ENCODE assay signal across 8 mouse cellular contexts in the genomic region with DNA sequence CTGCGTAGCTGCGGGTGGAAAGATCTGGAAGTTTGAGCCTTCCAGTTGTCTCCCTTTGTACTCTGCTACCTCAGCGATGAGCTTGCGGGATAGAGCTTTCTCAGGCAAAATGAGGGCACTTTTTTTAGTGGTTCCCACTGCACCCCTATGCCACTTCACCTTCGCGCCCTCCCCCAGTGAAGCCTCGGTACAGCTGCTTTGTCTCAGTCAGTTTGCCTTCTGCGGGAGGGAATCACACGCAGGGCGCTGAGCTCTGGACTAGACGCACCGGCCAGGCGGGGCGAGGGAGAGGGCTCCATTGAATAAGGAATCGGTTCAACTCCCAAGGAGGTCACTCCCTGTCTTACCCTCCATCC. TPM values are rescaled to one million over a fixed set of nuclear protein-coding genes. Genes with fewer than 3 reads are reported as not detected.
DNase-seq lines count a peak whose midpoint lies in the region; ATAC-seq lines count a peak whose summit lies in the region.

No protein-coding gene starts in this region.

- no peaks in the 10 kb centered on the region for H3K9me3 ChIP-seq in kidney, embryonic 15.5 days (replicated peaks)
- no peaks in the 10 kb centered on the region for H3K9me3 ChIP-seq in forebrain, embryonic 16.5 days (ENCODE audit: control insufficient read depth, low read length)
- H3K9me3 ChIP-seq in midbrain, embryonic 13.5 days, result no peaks in the 10 kb centered on the region

- H3K4me1 ChIP-seq in kidney, embryonic 15.5 days, result peaks cover 12% of the 10 kb centered on the region
- 0 out of 2 replicates have a peak, but pooled peaks cover 6% of the 10 kb centered on the region for H3K4me1 ChIP-seq in forebrain, embryonic 16.5 days (replicated peaks; ENCODE audit: control insufficient read depth, insufficient read depth, low read length)
- peaks cover 20% of the 10 kb centered on the region; the same call in 1 of the 2 replicates for H3K4me1 ChIP-seq in midbrain, embryonic 13.5 days (replicated peaks)

- DNase-seq in kidney, adult 18-20 months, result no peak
- DNase-seq in brain, adult 2 months (ENCODE audit: low read depth, low spot score), result peak; percentile 36
- no peak for DNase-seq in urinary bladder, postnatal 10 days (ENCODE audit: low spot score)
- DNase-seq in right cerebral cortex, postnatal 14 days, result no peak

- H3K4me2 ChIP-seq in kidney, embryonic 15.5 days, result peak overlapping the region; percentile 82
- H3K4me2 ChIP-seq in forebrain, embryonic 16.5 days (ENCODE audit: low read length), result peak overlapping the region; percentile 60
- H3K4me2 ChIP-seq in midbrain, embryonic 13.5 days (replicated peaks), result peak overlapping the region; percentile 68

- no peaks in the 10 kb centered on the region for H3K36me3 ChIP-seq in kidney, embryonic 15.5 days
- no peaks in the 10 kb centered on the region for H3K36me3 ChIP-seq in forebrain, embryonic 16.5 days (ENCODE audit: control insufficient read depth, insufficient read depth)
- H3K36me3 ChIP-seq in midbrain, embryonic 13.5 days, result no peaks in the 10 kb centered on the region

- WGBS in kidney, embryonic 15.5 days, result under 1% methylated on average over 15 of the region's 15 CpGs
- 0% methylated on average over 15 of the region's 15 CpGs for WGBS in forebrain, embryonic 16.5 days
- WGBS in midbrain, embryonic 13.5 days, result under 1% methylated on average over 15 of the region's 15 CpGs

- H3K27me3 ChIP-seq in kidney, embryonic 15.5 days, result peaks cover 30% of the 10 kb centered on the region
- H3K27me3 ChIP-seq in forebrain, embryonic 16.5 days (replicated peaks; ENCODE audit: control insufficient read depth, insufficient read depth, low read length), result no peaks in the 10 kb centered on the region
- H3K27me3 ChIP-seq in midbrain, embryonic 13.5 days, result no peaks in the 10 kb centered on the region

- H3K9ac ChIP-seq in kidney, embryonic 15.5 days, result peak overlapping the region; percentile 6; the same call in 1 of the 2 replicates
- H3K9ac ChIP-seq in forebrain, embryonic 16.5 days (replicated peaks; ENCODE audit: low read depth, low read length), result peak overlapping the region; percentile 89
- H3K9ac ChIP-seq in midbrain, embryonic 13.5 days (replicated peaks), result peak overlapping the region; percentile 87

- peak overlapping the region; percentile 48 for H3K4me3 ChIP-seq in kidney, embryonic 15.5 days (replicated peaks)
- H3K4me3 ChIP-seq in forebrain, embryonic 16.5 days (replicated peaks; ENCODE audit: low read length), result peak overlapping the region; percentile 56
- peak overlapping the region; percentile 66 for H3K4me3 ChIP-seq in midbrain, embryonic 13.5 days (replicated peaks)

- no peak for ATAC-seq in kidney, embryonic 15.5 days (replicated peaks; ENCODE audit: low FRiP score)
- peak; percentile 39 for ATAC-seq in forebrain, embryonic 16.5 days
- peak; percentile 71 for ATAC-seq in midbrain, embryonic 13.5 days
- ATAC-seq in erythroid progenitor cell, adult 5-6 weeks (replicated peaks; ENCODE audit: low FRiP score, poor library complexity, severe bottlenecking), result no peak

- no peak overlapping the region for H3K27ac ChIP-seq in kidney, embryonic 15.5 days
- peak overlapping the region; percentile 85 for H3K27ac ChIP-seq in forebrain, embryonic 16.5 days (ENCODE audit: low read length)
- peak overlapping the region; percentile 97 for H3K27ac ChIP-seq in midbrain, embryonic 13.5 days

RNA-seq across cellular contexts. Expression of gene Ptpro, which starts 0.7 kb away (rescaled TPM):
- 14.9 and 15.9 TPM in 2 replicates for polyA plus RNA-seq in kidney, embryonic 15.5 days (2015; fragmentation: Nextera tagmentation; extraction: Ambion mirVana)
- 61.1 and 63.5 TPM in 2 replicates for polyA plus RNA-seq in forebrain, embryonic 16.5 days (2015; fragmentation: Nextera tagmentation; extraction: Ambion mirVana)
- polyA plus RNA-seq in midbrain, embryonic 13.5 days (2015; fragmentation: Nextera tagmentation; extraction: Ambion mirVana), result 48.2 and 53.3 TPM in 2 replicates
- 1.7 and 4.7 TPM in 2 replicates for total RNA-seq in erythroid progenitor cell, adult 5-6 weeks (2015; ENCODE audit: low replicate concordance)
- total RNA-seq in erythroid progenitor cell, adult 5-6 weeks (2017; ENCODE audit: low replicate concordance), result 1.4 and 2.8 TPM in 2 replicates

Comparison
In these comparisons a context has a peak if more than half of its experiments do, and no peak if none do; other contexts are left out.
1. ATAC-seq: peak in forebrain, embryonic 16.5 days (single experiment) and midbrain, embryonic 13.5 days (single experiment); none in kidney, embryonic 15.5 days (single experiment) and erythroid progenitor cell, adult 5-6 weeks (single experiment).
2. H3K9ac ChIP-seq: peak in every context shown above with its lines; median percentile 89 in forebrain, embryonic 16.5 days; 87 in midbrain, embryonic 13.5 days; 6 in kidney, embryonic 15.5 days.
3. Peak in every context shown above with its lines, with median percentiles within 50 percentile points of each other: H3K4me2 ChIP-seq and H3K4me3 ChIP-seq.